Mouse (Mus musculus): ENCODE measurements around the gene Tcf7l2. TPM values are rescaled to one million over a fixed set of nuclear protein-coding genes. Genes with fewer than 3 reads are reported as not detected.
A peak's percentile ranks its signal among the peaks of the same experiment; 100 is the strongest.

Tcf7l2 gene
- total RNA-seq (2021) = 1 to 10 TPM; 8.1 to 9.0 TPM
- long read RNA-seq, experiment 1, partial matches to known transcripts = 4 of 7 reads
- long read RNA-seq, experiment 1, other reads (novel, unspliced or antisense) = 3 of 7 reads
- long read RNA-seq, experiment 2, partial matches to known transcripts = 3 of 3 reads
- long read RNA-seq, experiment 2, other reads (novel, unspliced or antisense) = 0 of 3 reads

- intact Hi-C loops (cut with DNase I) = loop anchor here (5.0 kb wide), 2 partner anchors 136 to 319 kb away; no protein-coding TSS in a partner anchor
These were observed at the start of gene Tcf7l2 for GRCm38 (mm10) chr19:55741439-55741928. Tcf7l2 (plus strand) TSS chr19:55741820.

GRCm38 (mm10) chr19:55694651-55695050 lies 47.0 kb upstream of the Tcf7l2 start:
- Histone ChIP-seq H3K27ac (no peak overlapping the region), H3K4me3 (no peak overlapping the region)
- DNase-seq (ENCODE audit: extremely low spot score in 1 of 2, low spot score in 2 of 2) = no peak
- no peak for TF ChIP-seq CTCF (IDR thresholded peaks at IDR 0.05)
- intact Hi-C loops (cut with DNase I) = no loop called here

More at GRCm38 (mm10) chr19:55741439-55741928, at the start of gene Tcf7l2:
- H3K27ac ChIP-seq = peak within 1 kb of the TSS; percentile 69
- no peak for TF ChIP-seq CTCF (IDR thresholded peaks at IDR 0.05)
- peak within 1 kb of the TSS; percentile 52 for H3K4me3 ChIP-seq
- DNase-seq (ENCODE audit: extremely low spot score in 1 of 2, low spot score in 2 of 2) = peak; percentile 48 to 62

DNA sequence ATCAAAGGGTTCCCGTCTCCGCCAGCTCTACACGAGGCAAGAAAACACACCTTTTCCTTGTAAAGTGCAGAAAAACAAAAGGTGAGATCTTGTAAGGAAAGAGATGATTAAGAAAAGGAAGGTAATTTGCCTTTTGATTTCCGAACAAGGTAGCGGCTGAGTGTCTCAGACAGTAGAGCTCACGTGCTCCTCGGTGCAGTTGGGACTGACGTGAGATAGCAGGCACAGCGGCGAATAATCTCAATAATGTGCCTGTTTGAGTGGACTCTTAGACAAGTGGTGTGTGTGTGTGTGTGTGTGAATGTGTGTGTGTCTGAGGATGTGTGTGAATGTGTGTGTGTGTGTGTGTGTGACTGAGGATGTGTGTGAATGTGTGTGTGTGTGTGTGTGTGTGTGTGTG lies 46.2 kb upstream of the Tcf7l2 start:
- TF ChIP-seq CTCF (IDR thresholded peaks at IDR 0.05) = no peak
- intact Hi-C loops (cut with DNase I) = no loop called here
- no peak overlapping the region for H3K27ac ChIP-seq

GRCm38 (mm10) chr19:55698892-55699291 lies 42.7 kb upstream of the Tcf7l2 start:
- intact Hi-C loops (cut with DNase I) = no loop called here
- DNase-seq (ENCODE audit: extremely low spot score in 1 of 2, low spot score in 2 of 2) = no peak
- no peak for TF ChIP-seq CTCF (IDR thresholded peaks at IDR 0.05)
- Histone ChIP-seq H3K27ac (no peak overlapping the region), H3K4me3 (no peak overlapping the region)

More for the DNA sequence above, 46.2 kb upstream of the Tcf7l2 start:
- DNase-seq (ENCODE audit: extremely low spot score in 1 of 2, low spot score in 2 of 2) = no peak
- H3K4me3 ChIP-seq = no peak overlapping the region

DNA sequence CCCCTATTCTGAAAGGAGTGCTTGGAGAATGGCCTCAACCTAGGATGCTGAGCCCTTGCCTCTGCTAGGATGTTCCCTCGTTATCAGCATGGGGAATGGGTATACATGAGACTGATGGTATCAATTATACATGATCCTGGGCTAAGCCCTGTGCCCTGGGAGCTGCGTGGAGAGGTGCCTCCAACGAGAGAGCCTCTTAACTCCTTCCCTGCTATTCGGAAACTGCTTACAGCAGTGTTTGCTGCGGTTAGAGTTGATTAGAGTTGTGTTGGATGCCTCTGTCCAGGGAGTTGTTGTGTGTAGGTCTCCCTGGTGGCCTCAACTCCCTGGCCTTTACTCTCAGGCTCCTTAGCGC lies 41.4 kb upstream of the Tcf7l2 start:
- TF ChIP-seq CTCF (IDR thresholded peaks at IDR 0.05) = no peak
- Histone ChIP-seq H3K27ac (no peak overlapping the region), H3K4me3 (no peak overlapping the region)
- DNase-seq (ENCODE audit: extremely low spot score in 1 of 2, low spot score in 2 of 2) = no peak
- intact Hi-C loops (cut with DNase I) = no loop called here

DNA sequence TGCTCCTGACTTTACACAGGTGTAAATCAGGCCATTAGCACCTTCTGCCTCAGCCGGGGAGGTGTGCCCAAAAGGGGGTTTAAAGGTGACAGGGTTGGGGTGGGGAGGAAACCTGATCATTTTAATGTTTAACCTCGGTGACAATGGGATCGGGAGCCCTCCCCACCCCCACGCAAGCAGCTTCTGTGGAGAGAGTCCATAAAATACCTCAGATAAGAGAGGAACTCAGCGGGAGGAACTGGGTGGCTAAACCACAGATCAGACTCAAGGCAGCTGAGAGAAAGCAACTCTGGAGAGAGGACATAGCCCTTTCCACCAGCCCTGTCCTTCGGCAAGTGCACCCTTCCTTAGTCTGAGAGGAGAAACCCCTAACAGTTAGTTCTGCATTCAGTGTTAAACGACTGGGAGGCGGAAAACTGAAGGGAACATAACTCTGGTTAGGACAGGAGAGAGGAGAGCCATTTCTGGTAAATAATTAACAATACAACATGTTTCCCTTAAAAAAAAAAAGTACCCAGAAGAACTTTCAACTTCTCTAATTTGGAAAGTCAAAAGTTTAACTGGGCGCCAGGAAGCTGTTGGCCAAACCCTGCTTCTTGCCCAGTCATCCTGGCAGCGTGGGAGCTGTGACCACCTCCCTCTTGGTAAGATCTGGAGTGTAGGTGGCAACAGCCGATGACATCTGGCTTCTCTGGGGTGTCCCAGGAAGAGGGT lies 40.9 kb upstream of the Tcf7l2 start:
- no peak for DNase-seq (ENCODE audit: extremely low spot score in 1 of 2, low spot score in 2 of 2)
- no peak overlapping the region for H3K4me3 ChIP-seq
- no peak overlapping the region for H3K27ac ChIP-seq
- intact Hi-C loops (cut with DNase I) = no loop called here
- TF ChIP-seq CTCF (IDR thresholded peaks at IDR 0.05) = no peak

DNA sequence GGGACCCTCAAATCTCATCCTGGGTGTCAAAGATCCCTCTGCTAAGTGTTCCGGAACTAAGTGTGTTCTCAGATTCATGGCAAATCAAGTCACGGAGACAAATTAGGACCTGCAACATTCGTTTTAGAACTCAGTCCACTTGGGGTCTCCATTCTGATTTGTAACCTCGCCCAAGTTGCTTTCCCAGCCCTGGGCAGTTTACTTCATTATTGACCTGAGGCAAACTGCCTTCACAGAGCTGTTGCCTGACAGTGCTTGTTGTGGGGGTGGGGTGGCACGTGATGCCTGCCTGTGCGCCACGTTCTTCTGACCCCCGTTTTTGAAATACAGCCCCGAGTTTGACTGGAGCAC lies 40.4 kb upstream of the Tcf7l2 start:
- no peak for DNase-seq (ENCODE audit: extremely low spot score in 1 of 2, low spot score in 2 of 2)
- no peak for TF ChIP-seq CTCF (IDR thresholded peaks at IDR 0.05)
- intact Hi-C loops (cut with DNase I) = no loop called here
- H3K4me3 ChIP-seq = no peak overlapping the region
- no peak overlapping the region for H3K27ac ChIP-seq

- Histone ChIP-seq H3K27ac (no peak overlapping the region), H3K4me3 (no peak overlapping the region)
- no peak for DNase-seq (ENCODE audit: extremely low spot score in 1 of 2, low spot score in 2 of 2)
- no peak for TF ChIP-seq CTCF (IDR thresholded peaks at IDR 0.05)
- intact Hi-C loops (cut with DNase I) = no loop called here
These were observed 39.5 kb upstream of the Tcf7l2 start for GRCm38 (mm10) chr19:55702081-55702480.

DNA sequence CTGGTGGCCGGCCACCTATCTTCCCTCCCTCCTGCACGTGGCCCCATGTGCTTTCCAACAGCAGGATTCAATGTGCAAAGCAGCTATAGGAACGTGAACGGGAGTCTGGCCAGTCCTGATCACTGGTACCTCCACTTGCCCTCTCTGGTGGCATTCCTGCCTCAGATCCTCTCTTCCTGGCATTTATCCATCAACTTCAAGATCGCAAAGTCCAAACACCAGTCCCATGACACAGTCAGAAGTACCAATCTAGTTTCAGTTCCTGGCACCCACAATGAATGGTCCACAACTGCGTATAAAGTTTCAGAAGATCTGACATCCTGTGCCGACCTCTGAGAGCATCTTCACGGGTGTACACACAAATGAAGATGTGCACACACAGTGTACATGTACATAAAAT lies 38.9 kb upstream of the Tcf7l2 start:
- DNase-seq (ENCODE audit: extremely low spot score in 1 of 2, low spot score in 2 of 2) = no peak
- Histone ChIP-seq H3K27ac (no peak overlapping the region), H3K4me3 (no peak overlapping the region)
- no peak for TF ChIP-seq CTCF (IDR thresholded peaks at IDR 0.05)
- intact Hi-C loops (cut with DNase I) = no loop called here

DNA sequence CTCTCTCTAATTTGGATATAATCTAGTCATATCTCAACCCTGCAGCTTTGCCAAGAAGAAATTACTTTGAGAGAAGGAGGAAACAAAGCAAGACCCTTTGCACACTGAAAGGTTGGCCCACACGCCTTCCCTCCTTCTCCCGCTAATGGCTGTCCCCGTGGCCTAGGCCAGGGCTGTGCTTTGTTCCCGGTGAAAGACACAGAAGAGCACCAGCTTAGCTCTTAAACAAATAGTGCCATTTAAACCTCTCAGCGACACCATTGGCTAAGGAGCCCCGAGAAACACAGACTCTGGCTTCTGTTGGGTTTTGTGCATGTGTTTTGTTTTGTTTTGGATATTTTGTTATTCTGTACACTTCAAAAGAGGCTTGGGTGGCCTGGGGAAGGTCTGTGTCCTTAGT lies 37.5 kb upstream of the Tcf7l2 start:
- H3K27ac ChIP-seq = no peak overlapping the region
- intact Hi-C loops (cut with DNase I) = no loop called here
- DNase-seq (ENCODE audit: extremely low spot score in 1 of 2, low spot score in 2 of 2) = no peak
- no peak for TF ChIP-seq CTCF (IDR thresholded peaks at IDR 0.05)
- no peak overlapping the region for H3K4me3 ChIP-seq

- no peak overlapping the region for H3K27ac ChIP-seq
- TF ChIP-seq CTCF (IDR thresholded peaks at IDR 0.05) = no peak
- DNase-seq (ENCODE audit: extremely low spot score in 1 of 2, low spot score in 2 of 2) = no peak
- H3K4me3 ChIP-seq = no peak overlapping the region
- intact Hi-C loops (cut with DNase I) = no loop called here
These were observed 35.3 kb upstream of the Tcf7l2 start for GRCm38 (mm10) chr19:55706300-55706699.

GRCm38 (mm10) chr19:55706806-55707205 lies 34.8 kb upstream of the Tcf7l2 start:
- DNase-seq (ENCODE audit: extremely low spot score in 1 of 2, low spot score in 2 of 2) = no peak
- TF ChIP-seq CTCF (IDR thresholded peaks at IDR 0.05) = no peak
- intact Hi-C loops (cut with DNase I) = no loop called here
- Histone ChIP-seq H3K4me3 (no peak overlapping the region), H3K27ac (no peak overlapping the region)
